ENCODE assay signal across 8 mouse cellular contexts in genomic region chr6:125008060-125008459, GRCm38 (mm10). TPM values are rescaled to one million over a fixed set of nuclear protein-coding genes. Genes with fewer than 3 reads are reported as not detected.
DNase-seq lines count a peak whose midpoint lies in the region; ATAC-seq and TF ChIP-seq lines count a peak whose summit lies in the region.

No protein-coding gene starts in this region.

- H3K4me1 ChIP-seq in heart, embryonic 10.5 days: peaks cover 31% of the 10 kb centered on the region
- H3K4me1 ChIP-seq in forebrain, embryonic 13.5 days: peaks cover 42% of the 10 kb centered on the region
- H3K4me1 ChIP-seq in liver, embryonic 14.5 days (replicated peaks; ENCODE audit: control insufficient read depth in 2 of 2, insufficient read depth in 2 of 2, low read length in 1 of 2): peaks cover 6 to 13% of the 10 kb centered on the region in 2 experiments

- no peak for TF ChIP-seq CTCF in C2C12 (IDR thresholded peaks at IDR 0.05; ENCODE audit: control insufficient read depth, insufficient read depth, insufficient read length)
- TF ChIP-seq CTCF in liver, embryonic 14.5 days (IDR thresholded peaks at IDR 0.05; ENCODE audit: low read depth): no peak

- TF ChIP-seq EP300 in liver, embryonic 14.5 days (IDR thresholded peaks at IDR 0.05; ENCODE audit: low read depth): no peak

- H3K27ac ChIP-seq in heart, embryonic 10.5 days: peak overlapping the region; percentile 99
- H3K27ac ChIP-seq in forebrain, embryonic 13.5 days: peak overlapping the region; percentile 98
- no peak overlapping the region; the same call in 1 of the 2 replicates for H3K27ac ChIP-seq in liver, embryonic 14.5 days

- H3K4me3 ChIP-seq in heart, embryonic 10.5 days: peak overlapping the region; percentile 90
- H3K4me3 ChIP-seq in C2C12 (ENCODE audit: insufficient read depth, poor library complexity, severe bottlenecking): peak overlapping the region; percentile 46
- peak overlapping the region; percentile 72 for H3K4me3 ChIP-seq in forebrain, embryonic 13.5 days
- H3K4me3 ChIP-seq in liver, embryonic 14.5 days (ENCODE audit: insufficient read depth in 1 of 2, low read depth in 2 of 2, low read length in 2 of 2): peak overlapping the region; percentile 89 to 97

- H3K36me3 ChIP-seq in heart, embryonic 10.5 days: peaks cover 12% of the 10 kb centered on the region; the same call in 1 of the 2 replicates
- peaks cover 23% of the 10 kb centered on the region for H3K36me3 ChIP-seq in C2C12 (ENCODE audit: control insufficient read depth, insufficient read depth)
- peaks cover 22% of the 10 kb centered on the region for H3K36me3 ChIP-seq in forebrain, embryonic 13.5 days (ENCODE audit: poor library complexity, severe bottlenecking)
- H3K36me3 ChIP-seq in liver, embryonic 14.5 days (replicated peaks; ENCODE audit: control insufficient read depth, insufficient read depth, low read depth): peaks cover 16% of the 10 kb centered on the region

- no peak for DNase-seq in heart, embryonic 10.5 days (ENCODE audit: low spot score)
- no peak for DNase-seq in heart, postnatal 25 days (ENCODE audit: low spot score)
- DNase-seq in liver, embryonic 14.5 days (ENCODE audit: low read depth in 3 of 3, low spot score in 3 of 3): no peak
- DNase-seq in right cerebral cortex, postnatal 10 days (ENCODE audit: low spot score in 2 of 2): no peak
- no peak for DNase-seq in thymus, postnatal 14 days
- DNase-seq in right cerebral cortex, postnatal 4 days: no peak

- ATAC-seq in forebrain, embryonic 13.5 days: no peak
- ATAC-seq in liver, embryonic 14.5 days (ENCODE audit: insufficient read depth): no peak

- 39% methylated on average over 13 of the region's 13 CpGs for WGBS in heart, embryonic 10.5 days
- WGBS in forebrain, embryonic 13.5 days: 46% methylated on average over 13 of the region's 13 CpGs
- 34% methylated on average over 13 of the region's 13 CpGs for WGBS in liver, embryonic 14.5 days (ENCODE audit: insufficient replicate concordance)

- peaks cover 35% of the 10 kb centered on the region for H3K79me3 ChIP-seq in C2C12 (ENCODE audit: low read depth)

- H3ac ChIP-seq in C2C12 (ENCODE audit: control insufficient read depth, insufficient read length, low read depth): peak overlapping the region; percentile 22

- intact Hi-C loops in heart, postnatal 25 days (cut with DNase I): loop anchor here (1.0 to 10.0 kb wide), 4 partner anchors 31 to 293 kb away; partner anchors contain the start of genes Cops7a, Emg1, Ing4 and Phb2

- H3K79me2 ChIP-seq in C2C12 (ENCODE audit: control insufficient read depth, insufficient read depth): peaks cover 48% of the 10 kb centered on the region

- peak overlapping the region; percentile 93 for H3K4me2 ChIP-seq in forebrain, embryonic 13.5 days
- H3K4me2 ChIP-seq in liver, embryonic 14.5 days (ENCODE audit: low read depth): peak overlapping the region; percentile 94

- peak overlapping the region; percentile 92 for H3K9ac ChIP-seq in forebrain, embryonic 13.5 days
- H3K9ac ChIP-seq in liver, embryonic 14.5 days (replicated peaks): peak overlapping the region; percentile 66

- H3K9me3 ChIP-seq in heart, embryonic 10.5 days: no peaks in the 10 kb centered on the region
- no peaks in the 10 kb centered on the region for H3K9me3 ChIP-seq in forebrain, embryonic 13.5 days (replicated peaks)
- no peaks in the 10 kb centered on the region for H3K9me3 ChIP-seq in liver, embryonic 14.5 days (ENCODE audit: control insufficient read depth, low read length)

- peaks cover 12% of the 10 kb centered on the region for H3K27me3 ChIP-seq in heart, embryonic 10.5 days (ENCODE audit: insufficient read depth, poor library complexity, severe bottlenecking)
- no peaks in the 10 kb centered on the region for H3K27me3 ChIP-seq in C2C12 (ENCODE audit: control insufficient read depth, insufficient read depth, insufficient read length)
- 0 out of 2 replicates have a peak, but pooled peaks cover 4% of the 10 kb centered on the region for H3K27me3 ChIP-seq in forebrain, embryonic 13.5 days
- H3K27me3 ChIP-seq in liver, embryonic 14.5 days (ENCODE audit: control insufficient read depth, insufficient read depth, low read length): no peaks in the 10 kb centered on the region; the same call in 1 of the 2 replicates

TF ChIP-seq in C2C12, 6 proteins besides CTCF, POLR2A, EP300 and RAD21:
- TF ChIP-seq FOSL1 (IDR thresholded peaks at IDR 0.05; ENCODE audit: insufficient read depth, low read length, poor library complexity, severe bottlenecking): no peak
- TF ChIP-seq MYOG (IDR thresholded peaks at IDR 0.05; ENCODE audit: control insufficient read depth, extremely low read depth, insufficient read length): no peak
- TF ChIP-seq USF1 (IDR thresholded peaks at IDR 0.05; ENCODE audit: low read depth): no peak
- TF ChIP-seq MYOD1 (IDR thresholded peaks at IDR 0.05; ENCODE audit: control insufficient read depth, insufficient read length, low read depth): no peak
- TF ChIP-seq CEBPB (IDR thresholded peaks at IDR 0.05; ENCODE audit: low read depth): no peak
- TF ChIP-seq MAX (IDR thresholded peaks at IDR 0.05): no peak

RNA-seq across cellular contexts. Expression of gene Zfp384, which starts 0.9 kb away (rescaled TPM):
- 7.9 and 14.2 TPM in 2 replicates for polyA plus RNA-seq in heart, embryonic 10.5 days (2016; fragmentation: Nextera tagmentation; extraction: Ambion mirVana)
- 10 to 100 TPM; 19.2 to 22.0 TPM for total RNA-seq in heart, postnatal 25 days (2021)
- polyA plus RNA-seq in C2C12 (2012; fragmentation: generic; extraction: Trizol): 27.8 TPM
- 18.1 and 19.9 TPM in 2 replicates for polyA plus RNA-seq in forebrain, embryonic 13.5 days (2015; fragmentation: Nextera tagmentation; extraction: Ambion mirVana)
- polyA plus RNA-seq in liver, embryonic 14.5 days (2012; rRNA removed): 20.2 and 22.2 TPM in 2 replicates
- polyA plus RNA-seq in liver, embryonic 14.5 days (2014; fragmentation: Nextera tagmentation; extraction: Ambion mirVana): 2.9 and 3.1 TPM in 2 replicates

RNA-seq across cellular contexts. Expression of gene Pianp, which starts 11.6 kb away (rescaled TPM):
- 0.14 TPM in 1 of 2 replicates, not detected in the other for polyA plus RNA-seq in heart, embryonic 10.5 days (2016; fragmentation: Nextera tagmentation; extraction: Ambion mirVana)
- 1 to 10 TPM in 1 of 2 experiments, under 1 TPM in 1; 0.49 to 1.1 TPM for total RNA-seq in heart, postnatal 25 days (2021)
- polyA plus RNA-seq in C2C12 (2012; fragmentation: generic; extraction: Trizol): 1.1 TPM
- polyA plus RNA-seq in forebrain, embryonic 13.5 days (2015; fragmentation: Nextera tagmentation; extraction: Ambion mirVana): 13.0 and 16.1 TPM in 2 replicates
- 0.07 and 0.09 TPM in 2 replicates for polyA plus RNA-seq in liver, embryonic 14.5 days (2012; rRNA removed)
- polyA plus RNA-seq in liver, embryonic 14.5 days (2014; fragmentation: Nextera tagmentation; extraction: Ambion mirVana): not detected in 2 replicates

RNA-seq across cellular contexts. Expression of gene Ing4, which starts 31.5 kb away (rescaled TPM):
- 74.4 and 84.5 TPM in 2 replicates for polyA plus RNA-seq in heart, embryonic 10.5 days (2016; fragmentation: Nextera tagmentation; extraction: Ambion mirVana)
- total RNA-seq in heart, postnatal 25 days (2021): 10 to 100 TPM; 35.0 to 35.6 TPM
- polyA plus RNA-seq in C2C12 (2012; fragmentation: generic; extraction: Trizol): 23.6 TPM
- polyA plus RNA-seq in forebrain, embryonic 13.5 days (2015; fragmentation: Nextera tagmentation; extraction: Ambion mirVana): 190 and 200 TPM in 2 replicates
- 14.1 and 17.9 TPM in 2 replicates for polyA plus RNA-seq in liver, embryonic 14.5 days (2012; rRNA removed)
- 17.2 and 21.9 TPM in 2 replicates for polyA plus RNA-seq in liver, embryonic 14.5 days (2014; fragmentation: Nextera tagmentation; extraction: Ambion mirVana)

RNA-seq across cellular contexts. Expression of gene Acrbp, which starts 41.4 kb away (rescaled TPM):
- 4.8 and 8.0 TPM in 2 replicates for polyA plus RNA-seq in heart, embryonic 10.5 days (2016; fragmentation: Nextera tagmentation; extraction: Ambion mirVana)
- 1 to 10 TPM; 2.5 to 4.1 TPM for total RNA-seq in heart, postnatal 25 days (2021)
- 0.91 TPM for polyA plus RNA-seq in C2C12 (2012; fragmentation: generic; extraction: Trizol)
- 19.1 and 20.9 TPM in 2 replicates for polyA plus RNA-seq in forebrain, embryonic 13.5 days (2015; fragmentation: Nextera tagmentation; extraction: Ambion mirVana)
- polyA plus RNA-seq in liver, embryonic 14.5 days (2012; rRNA removed): 2.1 and 3.1 TPM in 2 replicates
- 1.3 and 2.0 TPM in 2 replicates for polyA plus RNA-seq in liver, embryonic 14.5 days (2014; fragmentation: Nextera tagmentation; extraction: Ambion mirVana)

RNA-seq across cellular contexts. Expression of gene Cops7a, which starts 42.7 kb away (rescaled TPM):
- 173 and 178 TPM in 2 replicates for polyA plus RNA-seq in heart, embryonic 10.5 days (2016; fragmentation: Nextera tagmentation; extraction: Ambion mirVana)
- total RNA-seq in heart, postnatal 25 days (2021): 10 to 100 TPM; 85.8 to 88.6 TPM
- 165 TPM for polyA plus RNA-seq in C2C12 (2012; fragmentation: generic; extraction: Trizol)
- 89.0 and 99.3 TPM in 2 replicates for polyA plus RNA-seq in forebrain, embryonic 13.5 days (2015; fragmentation: Nextera tagmentation; extraction: Ambion mirVana)
- 57.8 and 62.6 TPM in 2 replicates for polyA plus RNA-seq in liver, embryonic 14.5 days (2012; rRNA removed)
- polyA plus RNA-seq in liver, embryonic 14.5 days (2014; fragmentation: Nextera tagmentation; extraction: Ambion mirVana): 51.5 and 52.6 TPM in 2 replicates
